Mouse (Mus musculus) hindbrain, embryonic 11.5 days (tissue): Measurements from ENCODE around the gene 1700037H04Rik. TPM values are rescaled to one million over a fixed set of nuclear protein-coding genes. Genes with fewer than 3 reads are reported as not detected.

Experiments
- ATAC-seq: fragments of 200-750 bp; cut with Nextera tagmentation; 2 replicates; pipeline ENCODE4 v1.8.0; 2017; ENCODE audit warnings: mild to moderate bottlenecking, moderate TSS enrichment, moderate library complexity; ENCODE audit not compliant: low FRiP score
- DNase-seq: peaks from one replicate; pipeline ENCODE4 v3.0.0-alpha.2; 2015; ENCODE audit warnings: low spot score
- H3K27ac ChIP-seq: fragments of 300-500 bp; sonication (generic); 2 replicates; pipeline ENCODE4 v1.5.1; 2014; ENCODE audit warnings: mild to moderate bottlenecking, low read depth, low read length
- H3K27me3 ChIP-seq: fragments of 300-500 bp; sonication (generic); 2 replicates; pipeline ENCODE4 v1.6.1; 2014; ENCODE audit warnings: mild to moderate bottlenecking, low read length, moderate library complexity, mixed read lengths; ENCODE audit not compliant: control insufficient read depth, insufficient read depth
- H3K36me3 ChIP-seq: fragments of 300-500 bp; sonication (generic); 2 replicates; pipeline ENCODE4 v1.6.1; 2014; ENCODE audit warnings: mild to moderate bottlenecking, low read length, moderate library complexity, mixed read lengths; ENCODE audit not compliant: control insufficient read depth, insufficient read depth
- H3K4me1 ChIP-seq: fragments of 300-500 bp; sonication (generic); replicated peaks from 2 replicates; pipeline ENCODE4 v1.6.1; 2014; ENCODE audit warnings: low read length, mixed read lengths; ENCODE audit not compliant: control insufficient read depth, insufficient read depth
- H3K4me2 ChIP-seq: fragments of 300-500 bp; sonication (generic); replicated peaks from 2 replicates; pipeline ENCODE4 v1.6.1; 2014; ENCODE audit warnings: mild to moderate bottlenecking, low read depth, low read length
- H3K4me3 ChIP-seq: fragments of 300-500 bp; sonication (generic); 2 replicates; pipeline ENCODE4 v1.5.1; 2014; ENCODE audit warnings: low read depth, low read length
- H3K9ac ChIP-seq: fragments of 300-500 bp; sonication (generic); 2 replicates; pipeline ENCODE4 v1.6.1; 2014; ENCODE audit warnings: low read depth, low read length
- H3K9me3 ChIP-seq: fragments of 300-500 bp; sonication (generic); 2 replicates; pipeline ENCODE4 v1.6.1; 2016; ENCODE audit warnings: low read length; ENCODE audit not compliant: control insufficient read depth
- WGBS: fragments of 180-500 bp; shearing (Covaris S2); extraction: QIAGEN DNeasy Blood & Tissue Kit; methylation state at CpG from one replicate; pipeline ENCODE4 v1.1.7; 2014; 5-methylcytosine and 5-hydroxymethylcytosine counted together
- polyA plus RNA-seq: library from polyadenylated mRNA; unstranded; fragments of >200 nt; fragmentation: Nextera tagmentation; extraction: Ambion mirVana; gene quantifications from 2 replicates; pipeline ENCODE4 v1.2.1, GENCODE M21; 2014

The 1700037H04Rik gene
- polyA plus RNA-seq, 1 experiment from 2014 or later: 122 TPM

- H3K4me2 ChIP-seq: no peak overlapping the region
- no peaks in the 10 kb centered on the region for H3K36me3 ChIP-seq
- H3K9me3 ChIP-seq: no peaks in the 10 kb centered on the region
- H3K27ac ChIP-seq: no peak overlapping the region
- ATAC-seq (no peak), DNase-seq (no peak)
- 74% methylated on average over 7 of the region's 7 CpGs for WGBS
- no peak overlapping the region for H3K4me3 ChIP-seq
- H3K4me1 ChIP-seq: no peaks in the 10 kb centered on the region; the same call in 1 of the 2 replicates
- H3K27me3 ChIP-seq: no peaks in the 10 kb centered on the region
- H3K9ac ChIP-seq: no peak overlapping the region
These were observed 21.1 kb downstream of the 1700037H04Rik start for GRCm38 (mm10) chr2:131138760-131139159.

- no peak overlapping the region for H3K9ac ChIP-seq
- H3K36me3 ChIP-seq: no peaks in the 10 kb centered on the region
- no peaks in the 10 kb centered on the region for H3K9me3 ChIP-seq
- 81% methylated on average over 4 of the region's 4 CpGs for WGBS
- no peak for DNase-seq
- no peak overlapping the region for H3K4me2 ChIP-seq
- no peak for ATAC-seq
- no peaks in the 10 kb centered on the region; the same call in 1 of the 2 replicates for H3K4me1 ChIP-seq
- no peak overlapping the region for H3K4me3 ChIP-seq
- H3K27ac ChIP-seq: no peak overlapping the region
- no peaks in the 10 kb centered on the region for H3K27me3 ChIP-seq
These were observed 21.6 kb downstream of the 1700037H04Rik start for GRCm38 (mm10) chr2:131138296-131138695.

GRCm38 (mm10) chr2:131135521-131136139 is 24.3 kb downstream of the 1700037H04Rik start:
- no peaks in the 10 kb centered on the region for H3K9me3 ChIP-seq
- ATAC-seq (no peak), DNase-seq (no peak)
- H3K9ac ChIP-seq: no peak overlapping the region
- no peaks in the 10 kb centered on the region for H3K36me3 ChIP-seq
- no peak overlapping the region for H3K4me3 ChIP-seq
- no peak overlapping the region for H3K27ac ChIP-seq
- no peaks in the 10 kb centered on the region for H3K4me1 ChIP-seq
- no peak overlapping the region for H3K4me2 ChIP-seq
- no peaks in the 10 kb centered on the region for H3K27me3 ChIP-seq
- WGBS: 73% methylated on average over 11 of the region's 11 CpGs

- H3K9ac ChIP-seq: no peak overlapping the region
- no peaks in the 10 kb centered on the region for H3K27me3 ChIP-seq
- 84% methylated on average over 8 of the region's 8 CpGs for WGBS
- ATAC-seq: no peak
- no peaks in the 10 kb centered on the region for H3K4me1 ChIP-seq
- no peak for DNase-seq
- no peaks in the 10 kb centered on the region for H3K36me3 ChIP-seq
- no peak overlapping the region for H3K27ac ChIP-seq
- no peak overlapping the region for H3K4me2 ChIP-seq
- H3K9me3 ChIP-seq: no peaks in the 10 kb centered on the region
- no peak overlapping the region for H3K4me3 ChIP-seq
These were observed 25.0 kb downstream of the 1700037H04Rik start for GRCm38 (mm10) chr2:131134826-131135400.

GRCm38 (mm10) chr2:131134381-131134780 is 25.5 kb downstream of the 1700037H04Rik start:
- H3K4me2 ChIP-seq: no peak overlapping the region
- no peaks in the 10 kb centered on the region for H3K36me3 ChIP-seq
- no peak overlapping the region for H3K9ac ChIP-seq
- no peak overlapping the region for H3K27ac ChIP-seq
- DNase-seq (no peak), ATAC-seq (no peak)
- no peak overlapping the region for H3K4me3 ChIP-seq
- 40% methylated on average over 1 of the region's 1 CpGs for WGBS
- H3K4me1 ChIP-seq: no peaks in the 10 kb centered on the region
- H3K9me3 ChIP-seq: no peaks in the 10 kb centered on the region
- no peaks in the 10 kb centered on the region for H3K27me3 ChIP-seq

- Histone ChIP-seq H3K9me3 (no peaks in the 10 kb centered on the region), H3K27ac (no peak within 1 kb of the TSS), H3K36me3 (no peaks in the 10 kb centered on the region), H3K9ac (no peak within 1 kb of the TSS), H3K4me2 (no peak within 1 kb of the TSS), H3K27me3 (no peaks in the 10 kb centered on the region), H3K4me3 (no peak within 1 kb of the TSS), H3K4me1 (no peaks in the 10 kb centered on the region)
- WGBS: 85% methylated on average over 9 of the region's 9 CpGs
- ATAC-seq: no peak
- no peak for DNase-seq
These were observed 26.8 kb downstream of the 1700037H04Rik start, which contains the start of gene Gm11037 for GRCm38 (mm10) chr2:131132930-131133547. Gene Gm11037 (plus strand): TSS chr2:131133497.

GRCm38 (mm10) chr2:131132111-131132888 is 27.6 kb downstream of the 1700037H04Rik start:
- ATAC-seq (no peak), DNase-seq (no peak)
- WGBS: 83% methylated on average over 10 of the region's 10 CpGs
- Histone ChIP-seq H3K36me3 (no peaks in the 10 kb centered on the region), H3K4me1 (peaks cover 2% of the 10 kb centered on the region; the same call in 1 of the 2 replicates), H3K27ac (no peak overlapping the region), H3K4me2 (no peak overlapping the region), H3K4me3 (no peak overlapping the region), H3K9me3 (no peaks in the 10 kb centered on the region), H3K27me3 (no peaks in the 10 kb centered on the region), H3K9ac (no peak overlapping the region)

- ATAC-seq (no peak), DNase-seq (no peak)
- no peaks in the 10 kb centered on the region for H3K36me3 ChIP-seq
- H3K9me3 ChIP-seq: no peaks in the 10 kb centered on the region
- H3K27ac ChIP-seq: no peak overlapping the region
- no peaks in the 10 kb centered on the region for H3K27me3 ChIP-seq
- WGBS: 85% methylated on average over 2 of the region's 2 CpGs
- H3K4me2 ChIP-seq: no peak overlapping the region
- H3K9ac ChIP-seq: no peak overlapping the region
- no peak overlapping the region for H3K4me3 ChIP-seq
- peaks cover 9% of the 10 kb centered on the region; the same call in 1 of the 2 replicates for H3K4me1 ChIP-seq
These were observed 29.0 kb downstream of the 1700037H04Rik start for GRCm38 (mm10) chr2:131130849-131131248.
